Mouse (Mus musculus): ENCODE data around the gene Haao.

Gene Haao

GRCm38 (mm10) chr17:83866582-83866981 lies 18.8 kb upstream of the Haao start:
- CTCF ChIA-PET = interaction anchor here (0.9 kb wide), 1 partner anchor 469 kb away, joined by 26 read pairs; no protein-coding TSS in a partner anchor

GRCm38 (mm10) chr17:83865366-83865765 lies 17.6 kb upstream of the Haao start:
- CTCF ChIA-PET = interaction anchor here (0.6 kb wide), 1 partner anchor 16 kb away, joined by 3 read pairs; no protein-coding TSS in a partner anchor

GRCm38 (mm10) chr17:83862134-83862881 lies 14.5 kb upstream of the Haao start:
- CTCF ChIA-PET = interaction anchor here (0.5 kb wide), 1 partner anchor 475 kb away, joined by 3 read pairs; no protein-coding TSS in a partner anchor

- CTCF ChIA-PET = interaction anchor here (1.3 kb wide), 1 partner anchor 9 kb away, joined by 5 read pairs; no protein-coding TSS in a partner anchor
These were observed 13.8 kb upstream of the Haao start for GRCm38 (mm10) chr17:83861444-83862133.

GRCm38 (mm10) chr17:83860968-83861367 lies 13.2 kb upstream of the Haao start:
- CTCF ChIA-PET = interaction anchor here (1.3 kb wide), 1 partner anchor 9 kb away, joined by 5 read pairs; no protein-coding TSS in a partner anchor

GRCm38 (mm10) chr17:83860224-83860623 lies 12.5 kb upstream of the Haao start:
- CTCF ChIA-PET = interaction anchor here (0.6 to 1.3 kb wide), 2 partner anchors 8 to 605 kb away, joined by 3 to 5 read pairs; no protein-coding TSS in a partner anchor

- CTCF ChIA-PET = no interaction called here
These were observed 11.9 kb upstream of the Haao start for GRCm38 (mm10) chr17:83859639-83860038.

GRCm38 (mm10) chr17:83858413-83858812 lies 10.7 kb upstream of the Haao start:
- CTCF ChIA-PET = no interaction called here

GRCm38 (mm10) chr17:83854284-83854918 lies 6.6 kb upstream of the Haao start:
- CTCF ChIA-PET = no interaction called here

GRCm38 (mm10) chr17:83853831-83854230 lies 6.1 kb upstream of the Haao start:
- CTCF ChIA-PET = no interaction called here

GRCm38 (mm10) chr17:83850864-83851263 lies 3.1 kb upstream of the Haao start:
- CTCF ChIA-PET = interaction anchor here (0.8 to 1.3 kb wide), 2 partner anchors 86 to 149 kb away, joined by 3 to 5 read pairs; no protein-coding TSS in a partner anchor

- CTCF ChIA-PET = interaction anchor here (0.8 to 1.0 kb wide), 2 partner anchors 148 to 205 kb away, joined by 3 to 5 read pairs; no protein-coding TSS in a partner anchor
These were observed 2.7 kb upstream of the Haao start for GRCm38 (mm10) chr17:83850458-83850857.

GRCm38 (mm10) chr17:83849717-83850116 lies 2.0 kb upstream of the Haao start:
- CTCF ChIA-PET = interaction anchor here (0.6 to 1.1 kb wide), 4 partner anchors 11 to 205 kb away, joined by 3 to 5 read pairs (median 3); no protein-coding TSS in a partner anchor

- CTCF ChIA-PET = interaction anchor here (0.5 to 1.1 kb wide), 5 partner anchors 10 to 137 kb away, joined by 3 to 5 read pairs (median 3); no protein-coding TSS in a partner anchor
These were observed 1.4 kb upstream of the Haao start for GRCm38 (mm10) chr17:83849081-83849675.

- CTCF ChIA-PET = interaction anchor here (0.5 to 0.7 kb wide), 3 partner anchors 22 to 172 kb away, joined by 3 to 7 read pairs (median 4); no protein-coding TSS in a partner anchor
These were observed 719 bp upstream of the Haao start for GRCm38 (mm10) chr17:83848482-83848881.

- CTCF ChIA-PET = interaction anchor here (0.6 to 1.2 kb wide), 3 partner anchors 24 to 342 kb away, joined by 3 to 5 read pairs (median 3); no protein-coding TSS in a partner anchor
These were observed 663 bp downstream of the Haao start for GRCm38 (mm10) chr17:83847100-83847499.

GRCm38 (mm10) chr17:83846301-83847021 lies 1.3 kb downstream of the Haao start:
- CTCF ChIA-PET = interaction anchor here (0.6 to 1.2 kb wide), 5 partner anchors 9 to 343 kb away, joined by 3 to 8 read pairs (median 4); no protein-coding TSS in a partner anchor

GRCm38 (mm10) chr17:83845538-83845937 lies 2.2 kb downstream of the Haao start:
- CTCF ChIA-PET = interaction anchor here (0.6 to 1.2 kb wide), 5 partner anchors 8 to 221 kb away, joined by 3 to 8 read pairs (median 5); no protein-coding TSS in a partner anchor

- CTCF ChIA-PET = no interaction called here
These were observed 4.0 kb downstream of the Haao start for GRCm38 (mm10) chr17:83843780-83844179.

GRCm38 (mm10) chr17:83841011-83841410 lies 6.8 kb downstream of the Haao start:
- CTCF ChIA-PET = interaction anchor here (0.6 kb wide), 1 partner anchor 175 kb away, joined by 3 read pairs; no protein-coding TSS in a partner anchor
